In genomic region chr13:100703468-100703867, GRCm38 (mm10) we compare ENCODE assay signal across 12 mouse cellular contexts. TPM values are rescaled to one million over a fixed set of nuclear protein-coding genes. Genes with fewer than 3 reads are reported as not detected.
A peak's percentile ranks its signal among the peaks of the same experiment; 100 is the strongest.
DNase-seq lines count a peak whose midpoint lies in the region; ATAC-seq and TF ChIP-seq lines count a peak whose summit lies in the region.
"Had no signal": no experiment of that assay in that cellular context is flagged by ENCODE, and none has a peak within 500 bp of the region (broad histone marks: within the 10 kb centered on the region; RNA-seq: fewer than 3 reads in every experiment).

No protein-coding gene starts in this region.

- peak; percentile 40 for TF ChIP-seq CTCF in intestine, postnatal 0 days (IDR thresholded peaks at IDR 0.05; ENCODE audit: low read depth)
- peak; percentile 20; the same call in 1 of the 2 replicates for TF ChIP-seq CTCF in E14TG2a.4 (conservative IDR thresholded peaks at IDR 0.05; ENCODE audit: low read length)

- H3K27me3 ChIP-seq in intestine, postnatal 0 days (replicated peaks; ENCODE audit: control insufficient read depth, insufficient read depth, low read length) = no peaks in the 10 kb centered on the region
- no peaks in the 10 kb centered on the region for H3K27me3 ChIP-seq in intestine, embryonic 15.5 days (replicated peaks)
- no peaks in the 10 kb centered on the region for H3K27me3 ChIP-seq in E14TG2a.4 (ENCODE audit: insufficient read depth, low read length)
- H3K27me3 ChIP-seq: liver, embryonic 13.5 days; neural tube, embryonic 12.5 days had no signal

- 83% methylated on average over 2 of the region's 2 CpGs for WGBS in intestine, postnatal 0 days
- WGBS in intestine, embryonic 15.5 days = 92% methylated on average over 2 of the region's 2 CpGs

- H3K4me3 ChIP-seq in intestine, postnatal 0 days (ENCODE audit: low read depth, low read length) = no peak overlapping the region
- H3K4me3 ChIP-seq in intestine, embryonic 15.5 days (replicated peaks) = no peak overlapping the region
- no peak overlapping the region for H3K4me3 ChIP-seq in E14TG2a.4 (replicated peaks; ENCODE audit: low read length)
- H3K4me3 ChIP-seq: erythroblast, embryonic 14.5 days; liver, embryonic 13.5 days; midbrain, embryonic 10.5 days; neural tube, embryonic 12.5 days had no signal

- peak; percentile 39 for DNase-seq in 3T3-L1 (ENCODE audit: low read depth, low spot score)
- DNase-seq in lung, postnatal 4 days = no peak
- DNase-seq in layer of hippocampus, adult 8-10 months (ENCODE audit: low spot score in 2 of 2) = no peak
- no peak for DNase-seq in testis, postnatal 14 days (ENCODE audit: low spot score)
- DNase-seq: liver, embryonic 13.5 days had no signal

- ATAC-seq in intestine, postnatal 0 days = no peak
- no peak for ATAC-seq in intestine, embryonic 15.5 days
- 0 out of 2 replicates have a peak, but pooled peaks have one; percentile 25 for ATAC-seq in granulocyte monocyte progenitor cell, adult 5-6 weeks (replicated peaks; ENCODE audit: poor library complexity, severe bottlenecking)

- peaks cover 78% of the 10 kb centered on the region for H3K36me3 ChIP-seq in intestine, postnatal 0 days (ENCODE audit: control insufficient read depth, insufficient read depth)
- peaks cover 56% of the 10 kb centered on the region for H3K36me3 ChIP-seq in intestine, embryonic 15.5 days
- H3K36me3 ChIP-seq in E14TG2a.4 (ENCODE audit: insufficient read depth, low read length) = peaks cover 97% of the 10 kb centered on the region

- no peak overlapping the region for H3K9ac ChIP-seq in intestine, postnatal 0 days (ENCODE audit: low read depth, low read length)
- no peak overlapping the region for H3K9ac ChIP-seq in intestine, embryonic 15.5 days
- H3K9ac ChIP-seq: liver, embryonic 13.5 days; neural tube, embryonic 12.5 days had no signal

- no peaks in the 10 kb centered on the region for H3K4me1 ChIP-seq in intestine, postnatal 0 days (replicated peaks; ENCODE audit: control insufficient read depth, insufficient read depth, low read length)
- H3K4me1 ChIP-seq in intestine, embryonic 15.5 days (replicated peaks) = no peaks in the 10 kb centered on the region
- no peaks in the 10 kb centered on the region for H3K4me1 ChIP-seq in E14TG2a.4 (replicated peaks; ENCODE audit: low read depth, low read length)
- H3K4me1 ChIP-seq: liver, embryonic 13.5 days; midbrain, embryonic 10.5 days; neural tube, embryonic 12.5 days had no signal

- H3K27ac ChIP-seq in intestine, postnatal 0 days (ENCODE audit: low read depth, low read length) = no peak overlapping the region
- no peak overlapping the region for H3K27ac ChIP-seq in intestine, embryonic 15.5 days
- H3K27ac ChIP-seq: liver, embryonic 13.5 days; midbrain, embryonic 10.5 days; neural tube, embryonic 12.5 days had no signal

- no peak overlapping the region for H3K4me2 ChIP-seq in intestine, postnatal 0 days (replicated peaks; ENCODE audit: low read depth)
- H3K4me2 ChIP-seq in intestine, embryonic 15.5 days (replicated peaks) = no peak overlapping the region
- H3K4me2 ChIP-seq: liver, embryonic 13.5 days; neural tube, embryonic 12.5 days had no signal

- no peaks in the 10 kb centered on the region for H3K9me3 ChIP-seq in intestine, postnatal 0 days (ENCODE audit: control insufficient read depth)
- no peaks in the 10 kb centered on the region for H3K9me3 ChIP-seq in intestine, embryonic 15.5 days
- H3K9me3 ChIP-seq in E14TG2a.4 (ENCODE audit: low read length) = no peaks in the 10 kb centered on the region
- H3K9me3 ChIP-seq: liver, embryonic 13.5 days; midbrain, embryonic 10.5 days; neural tube, embryonic 12.5 days had no signal

RNA-seq across cellular contexts. Expression of gene Cdk7, which starts 27.3 kb away (rescaled TPM):
- polyA plus RNA-seq in intestine, postnatal 0 days (2015; fragmentation: Nextera tagmentation; extraction: Ambion mirVana) = 44.3 and 47.3 TPM in 2 replicates
- polyA plus RNA-seq in intestine, embryonic 15.5 days (2015; fragmentation: Nextera tagmentation; extraction: Ambion mirVana) = 78.4 and 79.1 TPM in 2 replicates
- total RNA-seq in granulocyte monocyte progenitor cell, adult 5-6 weeks (2014; fragmentation: Nextera tagmentation) = 37.8 and 52.0 TPM in 2 replicates
- 43.3 and 54.5 TPM in 2 replicates for total RNA-seq in granulocyte monocyte progenitor cell, adult 5-6 weeks (2017)
- 10 to 100 TPM; 38.7 to 47.0 (median 42.0) TPM for total RNA-seq in layer of hippocampus, adult 8-10 months (2022)

RNA-seq across cellular contexts. Expression of gene Ccdc125, which starts 34.0 kb away (rescaled TPM):
- 3.2 and 4.1 TPM in 2 replicates for polyA plus RNA-seq in intestine, postnatal 0 days (2015; fragmentation: Nextera tagmentation; extraction: Ambion mirVana)
- polyA plus RNA-seq in intestine, embryonic 15.5 days (2015; fragmentation: Nextera tagmentation; extraction: Ambion mirVana) = 6.9 and 7.3 TPM in 2 replicates
- 25.6 and 37.4 TPM in 2 replicates for total RNA-seq in granulocyte monocyte progenitor cell, adult 5-6 weeks (2014; fragmentation: Nextera tagmentation)
- 50.8 and 58.4 TPM in 2 replicates for total RNA-seq in granulocyte monocyte progenitor cell, adult 5-6 weeks (2017)
- under 1 TPM in 3 of 4 experiments, not detected in 1; 0.12 to 0.38 (median 0.18) TPM for total RNA-seq in layer of hippocampus, adult 8-10 months (2022)
- polyA plus RNA-seq: erythroblast, embryonic 14.5 days had no signal

RNA-seq across cellular contexts. Expression of gene Mrps36, which starts 41.0 kb away (rescaled TPM):
- polyA plus RNA-seq in intestine, postnatal 0 days (2015; fragmentation: Nextera tagmentation; extraction: Ambion mirVana) = 406 and 410 TPM in 2 replicates
- 253 and 271 TPM in 2 replicates for polyA plus RNA-seq in intestine, embryonic 15.5 days (2015; fragmentation: Nextera tagmentation; extraction: Ambion mirVana)
- 73.2 and 108 TPM in 2 replicates for total RNA-seq in granulocyte monocyte progenitor cell, adult 5-6 weeks (2014; fragmentation: Nextera tagmentation)
- 71.7 and 102 TPM in 2 replicates for total RNA-seq in granulocyte monocyte progenitor cell, adult 5-6 weeks (2017)
- total RNA-seq in layer of hippocampus, adult 8-10 months (2022) = 10 to 100 TPM; 48.1 to 57.2 (median 53.7) TPM

RNA-seq across cellular contexts. Expression of gene Taf9, which starts 52.1 kb away (rescaled TPM):
- 10.9 and 11.1 TPM in 2 replicates for polyA plus RNA-seq in intestine, postnatal 0 days (2015; fragmentation: Nextera tagmentation; extraction: Ambion mirVana)
- 5.7 and 9.1 TPM in 2 replicates for polyA plus RNA-seq in intestine, embryonic 15.5 days (2015; fragmentation: Nextera tagmentation; extraction: Ambion mirVana)
- total RNA-seq in granulocyte monocyte progenitor cell, adult 5-6 weeks (2014; fragmentation: Nextera tagmentation) = 26.5 and 41.9 TPM in 2 replicates
- total RNA-seq in granulocyte monocyte progenitor cell, adult 5-6 weeks (2017) = 38.9 and 58.9 TPM in 2 replicates
- total RNA-seq in layer of hippocampus, adult 8-10 months (2022) = 10 to 100 TPM; 16.1 to 27.4 (median 22.3) TPM

RNA-seq across cellular contexts. Expression of gene Rad17, which starts 52.6 kb away (rescaled TPM):
- polyA plus RNA-seq in intestine, postnatal 0 days (2015; fragmentation: Nextera tagmentation; extraction: Ambion mirVana) = 10.3 and 11.1 TPM in 2 replicates
- polyA plus RNA-seq in intestine, embryonic 15.5 days (2015; fragmentation: Nextera tagmentation; extraction: Ambion mirVana) = 17.1 and 19.3 TPM in 2 replicates
- total RNA-seq in granulocyte monocyte progenitor cell, adult 5-6 weeks (2014; fragmentation: Nextera tagmentation) = 20.1 and 21.6 TPM in 2 replicates
- total RNA-seq in granulocyte monocyte progenitor cell, adult 5-6 weeks (2017) = 34.0 and 48.8 TPM in 2 replicates
- 10 to 100 TPM; 15.4 to 18.9 (median 15.7) TPM for total RNA-seq in layer of hippocampus, adult 8-10 months (2022)

Comparison
In these comparisons a context has a peak if more than half of its experiments do, and no peak if none do; other contexts are left out.
1. RNA of gene Ccdc125, which starts 34.0 kb away (total RNA-seq): 25.6 to 58.4 TPM in granulocyte monocyte progenitor cell, adult 5-6 weeks; 0.12 to 0.38 TPM in layer of hippocampus, adult 8-10 months; every median in the first group is over 10 times any median in the second.